Mouse (Mus musculus) spleen, postnatal 10 days (tissue): Measurements from ENCODE around the gene Set.
A peak's percentile ranks its signal among the peaks of the same experiment; 100 is the strongest.
"Not testable (repeated sequence)": the region's sequence is repeated elsewhere in the genome, so short reads cannot be mapped to it uniquely, and the experiment has no call there.

Source experiments
- DNase-seq, 2 experiments: peaks; one replicate each; pipeline ENCODE4 v3.0.0; 2021 to 2022; ENCODE audit warnings: low spot score in 2 of 2

Set gene

GRCm38 (mm10) chr2:30057223-30057904 is at the start of gene Set:
Set (plus strand) TSS chr2:30057378.
- peak in 1 of 2 experiments; percentile 55 for DNase-seq

- DNase-seq, result no peak
Measured at GRCm38 (mm10) chr2:30009101-30009500, 48.1 kb upstream of the Set start.

DNA sequence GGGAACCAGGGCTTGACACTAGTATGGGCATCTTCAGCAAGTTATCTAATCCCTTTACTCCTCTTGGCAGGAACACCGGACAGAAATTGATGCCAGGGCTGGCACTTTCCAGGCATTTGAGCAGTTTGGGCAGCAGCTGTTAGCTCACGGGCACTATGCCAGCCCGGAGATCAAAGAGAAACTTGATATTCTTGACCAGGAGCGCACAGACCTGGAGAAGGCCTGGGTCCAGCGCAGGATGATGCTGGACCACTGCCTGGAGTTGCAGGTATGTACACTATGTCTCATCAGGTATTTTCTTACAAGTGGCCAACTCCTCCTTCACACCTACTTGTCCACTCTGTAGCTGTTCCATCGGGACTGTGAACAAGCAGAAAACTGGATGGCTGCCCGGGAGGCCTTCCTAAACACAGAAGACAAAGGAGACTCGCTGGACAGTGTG is 46.3 kb upstream of the Set start:
- DNase-seq, result no peak

DNA sequence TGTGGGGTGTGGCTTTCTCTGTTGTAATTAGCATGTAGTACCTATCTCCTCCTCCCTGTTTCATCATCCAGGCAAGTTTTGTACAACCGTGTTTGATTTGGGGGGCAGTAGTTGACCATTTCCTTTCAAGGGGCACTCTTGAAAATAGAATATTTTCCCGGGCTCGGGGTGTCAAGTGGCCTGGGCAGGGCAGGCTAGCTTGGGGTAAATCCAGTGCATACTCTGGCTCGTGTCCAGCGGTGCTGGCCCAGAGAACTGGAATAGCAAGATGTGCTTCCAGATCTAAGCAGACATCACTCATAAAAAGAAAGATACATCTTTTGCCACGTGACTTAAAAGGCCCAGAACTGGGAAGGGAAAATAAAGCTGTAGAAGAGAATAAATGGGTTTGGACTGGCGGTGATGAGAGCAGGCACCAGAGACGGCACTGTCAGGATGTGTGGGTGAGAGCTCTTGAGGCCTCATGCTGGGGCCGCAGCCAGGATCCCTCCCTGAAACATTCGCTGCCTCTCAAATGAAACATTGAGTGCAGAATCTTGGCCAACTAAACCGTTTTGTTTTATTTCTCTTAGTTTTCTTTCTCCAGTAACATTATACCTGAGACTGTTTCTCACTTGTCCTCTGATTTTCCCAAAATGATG is 42.7 kb upstream of the Set start:
- no peak for DNase-seq

DNA sequence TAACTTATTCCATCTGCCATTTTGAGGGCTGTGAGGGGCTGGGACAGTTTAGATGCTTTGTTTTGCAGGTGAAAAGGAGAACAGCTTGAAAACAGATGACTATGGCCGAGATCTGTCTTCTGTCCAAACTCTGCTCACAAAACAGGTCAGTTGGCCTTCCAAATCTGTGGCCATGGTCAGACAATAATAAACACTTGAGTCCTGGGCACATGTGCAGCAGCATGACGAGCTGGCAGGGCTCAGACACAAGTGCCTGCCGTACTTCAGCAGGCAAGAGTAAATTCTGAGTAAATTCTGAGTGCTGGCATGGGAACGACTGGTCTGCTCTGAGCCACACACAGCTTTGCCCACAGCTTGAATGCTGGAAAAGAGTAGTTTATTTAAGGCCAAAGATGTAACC is 31.7 kb upstream of the Set start:
- no peak for DNase-seq

DNA sequence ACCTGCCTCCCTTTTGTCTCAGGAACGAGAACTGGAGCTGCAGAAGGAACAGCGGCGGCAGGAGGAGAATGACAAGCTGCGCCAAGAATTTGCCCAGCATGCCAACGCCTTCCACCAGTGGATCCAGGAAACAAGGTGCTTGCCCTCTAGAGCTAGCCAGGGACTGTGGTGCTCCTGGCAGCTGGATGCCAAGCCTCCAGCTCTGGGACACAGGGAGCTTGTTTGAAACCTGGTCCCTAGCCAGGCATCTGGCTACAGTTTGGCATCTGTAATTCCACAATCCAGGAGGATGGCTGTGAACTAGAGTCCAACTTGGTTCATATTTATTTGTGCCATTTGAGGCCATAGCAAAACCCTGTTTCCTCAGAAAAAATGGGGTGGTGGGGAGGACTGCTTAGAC is 30.2 kb upstream of the Set start:
- DNase-seq, result no peak

DNA sequence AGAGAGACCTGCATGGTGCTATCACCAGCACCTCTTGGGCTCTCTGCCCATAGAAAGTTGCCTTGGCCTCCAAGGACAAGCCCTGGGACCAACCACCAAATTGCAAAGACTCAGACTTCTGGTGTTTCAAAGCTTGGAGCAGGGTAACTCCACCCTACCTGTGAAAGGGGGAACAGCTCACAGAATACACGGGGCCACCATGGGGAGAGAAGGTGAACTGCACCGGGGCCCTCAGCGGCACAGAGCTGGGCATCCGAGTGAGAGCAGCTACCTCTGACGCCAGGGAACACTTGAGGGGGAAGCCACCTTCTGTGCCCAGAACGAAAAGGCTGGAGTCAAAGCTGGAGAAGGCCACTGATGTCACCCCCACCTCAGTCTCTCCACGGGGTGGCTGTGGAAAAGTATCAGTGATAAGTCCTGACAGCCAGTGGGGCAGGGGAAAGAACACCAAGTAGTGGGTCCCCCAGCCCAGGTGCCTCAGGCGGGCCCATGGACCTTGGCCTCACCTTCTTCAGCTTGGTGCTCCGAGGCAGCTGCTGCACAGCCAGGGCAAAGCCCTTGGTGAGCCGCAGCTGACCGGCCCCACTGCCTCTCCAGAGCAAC is 24.8 kb upstream of the Set start:
- DNase-seq, result peak in 1 of 2 experiments; percentile 35

DNA sequence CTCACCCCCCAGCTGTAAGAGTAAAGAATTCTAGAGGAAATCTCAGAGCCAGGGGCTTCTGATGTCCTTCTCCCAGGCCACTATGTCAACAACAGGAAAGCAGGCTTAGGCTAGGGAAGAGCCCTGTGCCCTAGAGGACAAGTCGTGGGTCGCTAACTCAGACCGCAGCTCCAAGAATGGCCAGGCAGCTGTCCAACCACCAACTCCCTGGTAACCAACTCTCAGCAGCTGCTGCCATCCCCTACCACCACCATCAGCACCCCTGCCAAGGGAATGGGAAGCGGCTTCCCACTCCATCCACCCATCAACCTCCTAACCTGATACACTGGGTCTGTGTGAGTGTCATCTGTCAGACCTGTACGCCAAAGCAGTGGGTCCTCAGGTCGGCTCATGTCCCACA is 24.2 kb upstream of the Set start:
- no peak for DNase-seq

- DNase-seq, result no peak
Measured at GRCm38 (mm10) chr2:30037762-30038161, 19.4 kb upstream of the Set start.

DNA sequence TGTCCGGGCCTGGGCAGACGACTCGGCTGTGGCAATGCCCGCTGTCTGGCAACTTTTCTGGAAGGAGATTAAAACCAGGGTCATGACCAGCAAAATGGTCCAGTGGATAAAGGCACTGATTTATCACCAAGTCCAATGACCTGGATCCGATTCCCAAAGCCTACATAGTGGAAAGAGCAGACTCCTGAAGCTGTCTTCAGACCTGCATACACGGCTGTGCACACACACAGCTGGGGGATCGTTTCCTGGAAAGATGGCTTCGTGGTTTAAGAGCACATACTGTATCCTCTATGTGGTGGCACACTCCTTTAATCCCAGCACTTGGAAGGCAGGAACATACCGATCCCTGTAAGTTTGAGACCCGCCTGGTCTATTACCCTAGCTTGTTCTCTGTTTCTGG is 18.8 kb upstream of the Set start:
- no peak for DNase-seq

DNA sequence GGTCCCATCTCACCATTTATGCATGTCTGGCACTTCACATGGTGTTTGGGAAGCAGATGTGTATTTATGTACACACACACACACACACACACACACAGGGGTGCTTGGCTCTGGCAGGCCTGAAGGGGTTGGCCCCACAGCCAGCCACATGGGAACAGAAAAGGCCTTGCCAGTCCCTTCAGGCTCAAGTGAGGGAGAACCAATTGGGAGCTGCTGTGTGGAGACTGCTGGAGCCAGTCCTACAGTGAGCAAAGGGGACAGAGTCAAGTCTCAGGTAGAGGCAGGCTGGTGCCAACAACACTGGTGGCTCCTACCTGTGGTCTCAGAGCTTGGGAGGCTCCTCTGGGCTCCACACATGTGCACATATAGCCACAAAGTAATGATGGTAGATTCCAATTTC is 17.5 kb upstream of the Set start:
- DNase-seq, result no peak

GRCm38 (mm10) chr2:30042445-30042844 is 14.7 kb upstream of the Set start:
- peak; percentile 74 to 91 for DNase-seq

DNA sequence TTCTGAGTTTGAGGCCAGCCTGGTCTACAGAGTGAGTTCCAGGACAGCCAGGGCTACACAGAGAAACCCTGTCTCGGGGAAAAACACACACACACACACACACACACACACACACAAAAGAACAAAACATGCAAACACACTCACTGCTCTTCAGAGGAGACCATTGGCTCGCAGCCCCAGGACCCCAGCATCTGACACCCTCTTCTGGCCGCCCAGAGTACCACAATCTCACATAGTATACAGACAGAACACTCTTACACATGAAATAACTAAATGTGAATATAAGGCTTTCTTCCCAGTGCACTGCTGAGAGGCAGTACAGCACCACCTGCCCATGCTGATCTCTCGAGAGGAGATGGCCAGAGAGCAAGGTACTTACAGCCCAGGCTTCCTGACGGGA is 12.6 kb upstream of the Set start:
- no peak for DNase-seq

- DNase-seq, result no peak
Measured at GRCm38 (mm10) chr2:30047127-30047526, 10.1 kb upstream of the Set start.

- peak in 1 of 2 experiments; percentile 31 for DNase-seq
Measured at GRCm38 (mm10) chr2:30048101-30048501, 9.1 kb upstream of the Set start.

DNA sequence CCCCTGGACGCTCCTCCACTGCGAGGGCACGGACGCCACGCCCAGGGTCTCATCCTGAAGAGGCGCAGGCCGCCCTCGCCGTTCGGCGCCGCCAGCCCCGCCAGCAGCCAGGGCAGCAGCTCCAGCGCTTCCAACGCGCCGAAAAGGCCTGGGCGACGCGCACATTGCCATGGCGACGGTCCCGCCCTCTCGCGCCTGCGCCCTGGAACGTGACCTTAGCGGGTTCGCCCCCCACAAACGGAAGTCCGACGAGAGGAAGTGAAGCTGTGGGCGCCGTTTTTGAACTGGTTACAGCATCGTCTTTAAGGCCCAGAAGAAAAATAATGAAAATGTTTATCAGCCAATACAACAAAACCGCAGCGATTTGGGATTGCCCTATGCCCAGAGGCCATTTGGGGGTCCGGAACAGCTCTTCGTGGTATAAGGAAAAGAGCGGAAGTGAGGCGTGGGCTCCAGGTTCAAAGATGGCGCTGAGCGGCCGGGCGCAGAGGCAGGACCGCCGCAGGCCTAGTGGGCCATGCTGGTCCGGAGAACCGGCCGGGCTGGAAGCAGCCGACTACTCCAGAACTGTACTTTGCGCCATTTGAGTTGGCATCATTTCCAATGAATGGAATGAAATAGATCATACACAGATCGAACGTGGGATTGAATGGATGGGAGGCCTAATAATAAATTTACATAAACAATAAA is 8.3 kb upstream of the Set start, which contains the start of gene Wdr34:
Gene Wdr34 (minus strand): TSS at position 183 of the 690 bp plus-strand sequence.
- DNase-seq, result peak; percentile 98 to 99

DNA sequence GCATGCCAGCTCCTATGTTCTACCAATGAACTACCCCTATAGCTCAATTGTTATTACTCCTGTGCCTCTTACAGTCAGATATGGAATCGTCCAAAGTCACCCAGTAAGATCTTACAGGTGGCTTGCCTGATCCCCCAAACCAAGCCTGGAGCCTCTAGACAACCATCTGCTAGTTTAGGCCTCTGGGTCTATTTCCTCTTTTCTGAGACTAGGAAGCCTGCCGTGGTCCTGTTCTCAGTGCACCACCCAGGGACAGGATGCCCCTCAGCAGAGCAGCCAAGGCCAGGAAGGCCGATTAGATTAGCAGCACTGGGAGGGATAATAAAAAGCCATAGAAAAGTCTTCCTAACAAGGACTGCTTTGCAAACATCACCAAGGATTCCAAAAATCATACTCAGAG is 7.3 kb upstream of the Set start:
- no peak for DNase-seq

GRCm38 (mm10) chr2:30051992-30052761 is 5.0 kb upstream of the Set start:
- no peak for DNase-seq

DNA sequence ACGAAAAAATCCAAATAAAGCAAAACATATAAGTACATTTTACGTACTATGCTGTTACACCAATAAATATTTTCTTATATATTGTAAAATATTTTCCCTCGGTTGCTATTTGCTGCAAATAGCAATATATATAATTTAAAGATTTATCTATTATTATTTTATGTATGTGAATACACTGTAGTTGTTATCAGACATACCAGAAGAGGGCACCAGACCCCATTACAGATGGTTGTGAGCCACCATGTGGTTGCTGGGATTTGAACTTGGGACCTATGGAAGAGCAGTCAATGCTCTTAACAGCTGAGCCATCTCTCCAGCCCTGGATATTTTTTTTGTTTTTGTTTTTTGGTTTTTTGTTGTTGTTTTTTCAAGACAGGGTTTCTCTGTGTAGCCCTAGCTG is 1.9 kb upstream of the Set start:
- DNase-seq, result not testable (repeated sequence)

DNA sequence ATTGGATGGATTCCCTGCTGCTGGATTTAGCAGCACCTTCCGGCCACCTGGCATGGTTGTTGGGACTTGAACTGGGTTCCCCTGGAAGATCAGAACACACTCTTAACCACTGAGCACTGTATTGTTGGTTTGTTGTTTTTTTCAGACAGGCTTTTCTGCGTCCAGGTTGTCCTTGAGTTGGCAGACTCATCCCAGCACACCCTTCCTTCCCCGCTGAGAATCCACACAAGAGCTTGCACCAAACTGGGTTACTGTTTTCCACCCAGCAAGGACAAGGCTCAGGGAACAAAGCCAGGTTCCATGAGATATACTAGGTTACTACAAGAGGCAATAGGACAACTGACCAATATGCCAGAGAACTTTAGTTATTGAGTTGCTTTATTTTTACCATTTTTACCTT is 442 bp upstream of the Set start:
- DNase-seq, result no peak

DNA sequence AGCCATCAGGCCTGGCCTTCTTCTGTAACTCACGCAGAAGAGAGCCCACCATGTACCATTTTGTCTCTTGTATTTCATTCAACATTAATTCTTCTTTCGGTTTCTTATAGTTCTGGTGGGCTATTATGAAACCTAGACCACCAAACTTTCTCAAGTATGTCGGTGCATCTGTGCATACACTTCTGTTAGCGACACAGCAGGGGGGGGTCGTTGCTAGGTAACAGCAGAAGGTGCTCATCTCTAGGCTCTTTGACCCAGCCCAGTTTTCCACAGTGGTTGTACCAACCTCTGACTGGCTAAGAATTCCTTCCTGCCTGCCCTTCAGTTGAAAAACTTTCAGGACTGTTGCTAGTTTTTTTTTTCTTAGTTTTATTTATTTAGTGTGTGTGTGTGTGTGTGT is 1.2 kb downstream of the Set start:
- no peak for DNase-seq
